Mouse (Mus musculus): ENCODE results near the gene Adss.

Gene Adss

GRCm38 (mm10) chr1:177727883-177728525, 68.3 kb downstream of the Adss start:
- DNase-seq (ENCODE audit: low read depth, low spot score) = no peak

- no peak for DNase-seq (ENCODE audit: low read depth, low spot score)
Observed at GRCm38 (mm10) chr1:177726870-177727269, 69.4 kb downstream of the Adss start.

- DNase-seq (ENCODE audit: low read depth, low spot score) = no peak
Observed at GRCm38 (mm10) chr1:177723786-177724185, 72.5 kb downstream of the Adss start.

GRCm38 (mm10) chr1:177719029-177719427, 77.3 kb downstream of the Adss start:
- no peak for DNase-seq (ENCODE audit: low read depth, low spot score)

GRCm38 (mm10) chr1:177718340-177719028, 77.8 kb downstream of the Adss start:
- DNase-seq (ENCODE audit: low read depth, low spot score) = no peak

GRCm38 (mm10) chr1:177717057-177717835, 79.1 kb downstream of the Adss start:
- DNase-seq (ENCODE audit: low read depth, low spot score) = no peak

GRCm38 (mm10) chr1:177716448-177716847, 79.9 kb downstream of the Adss start:
- DNase-seq (ENCODE audit: low read depth, low spot score) = no peak

GRCm38 (mm10) chr1:177714397-177715012, 81.8 kb downstream of the Adss start:
- DNase-seq (ENCODE audit: low read depth, low spot score) = no peak

- DNase-seq (ENCODE audit: low read depth, low spot score) = no peak
Observed at GRCm38 (mm10) chr1:177713635-177714396, 82.5 kb downstream of the Adss start.

Measured in forelimb bud, embryonic 11.5 days (tissue).